Mouse (Mus musculus) cerebellum, adult 9-10 months (tissue): ENCODE results near the gene Vti1a.

ENCODE experiments used
- DNase-seq: peaks from one replicate; pipeline ENCODE4 v3.0.0; 2022

Vti1a gene

GRCm38 (mm10) chr19:55592876-55593691, 277.0 kb downstream of the Vti1a start:
- DNase-seq: no peak

DNA sequence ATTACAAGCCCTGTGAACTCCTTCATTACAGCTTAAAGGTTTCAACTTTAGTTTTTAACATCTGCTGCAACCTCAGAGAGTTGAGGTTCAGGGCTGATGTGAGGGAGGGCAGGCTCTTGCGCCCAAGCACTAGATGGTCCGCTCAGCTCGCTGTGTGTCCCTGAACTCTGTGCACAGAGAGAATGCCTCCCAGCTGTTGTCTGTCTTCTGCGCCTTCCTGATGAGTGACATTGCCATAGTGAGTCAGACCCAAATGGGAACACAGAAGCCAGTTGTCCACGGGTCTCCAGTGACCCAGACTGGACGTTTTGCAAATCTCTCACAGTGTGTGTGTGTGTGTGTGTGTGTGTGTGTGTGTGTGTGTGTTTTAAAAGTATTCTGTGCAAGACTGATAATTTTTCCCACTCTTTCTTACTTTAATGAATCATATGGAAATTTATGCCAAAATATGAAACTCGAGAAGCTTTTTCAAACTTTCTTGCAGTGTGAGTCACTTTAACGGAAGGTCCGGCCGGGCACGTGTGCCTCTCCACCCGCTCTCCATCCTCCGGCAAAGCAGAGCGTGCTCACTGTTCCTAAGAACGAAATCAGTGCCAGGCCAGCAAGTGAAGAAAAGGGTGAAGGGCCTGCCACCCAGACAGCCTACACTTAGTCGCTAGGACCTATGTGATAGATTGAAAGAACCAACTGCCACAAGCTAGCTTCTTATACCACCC, 277.8 kb downstream of the Vti1a start:
- no peak for DNase-seq

DNA sequence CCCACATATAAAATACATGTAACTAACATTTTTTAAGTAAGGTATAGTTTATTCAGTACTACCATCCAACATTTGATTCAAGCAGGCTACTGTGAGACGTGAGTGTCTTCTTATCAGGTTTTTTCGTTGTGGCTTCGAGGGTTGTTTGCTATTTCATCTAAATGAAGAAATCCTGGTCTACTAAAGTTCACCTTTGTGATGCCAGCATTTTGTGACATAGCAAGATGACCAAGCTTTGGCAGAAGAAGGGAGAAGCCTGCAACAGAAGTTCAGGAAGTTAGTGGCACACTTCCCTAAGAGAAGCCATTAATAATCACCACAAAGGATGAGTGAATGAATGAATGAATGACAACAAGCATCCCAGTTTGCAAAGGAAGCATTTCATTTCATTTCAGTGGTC, 278.4 kb downstream of the Vti1a start:
- no peak for DNase-seq

DNA sequence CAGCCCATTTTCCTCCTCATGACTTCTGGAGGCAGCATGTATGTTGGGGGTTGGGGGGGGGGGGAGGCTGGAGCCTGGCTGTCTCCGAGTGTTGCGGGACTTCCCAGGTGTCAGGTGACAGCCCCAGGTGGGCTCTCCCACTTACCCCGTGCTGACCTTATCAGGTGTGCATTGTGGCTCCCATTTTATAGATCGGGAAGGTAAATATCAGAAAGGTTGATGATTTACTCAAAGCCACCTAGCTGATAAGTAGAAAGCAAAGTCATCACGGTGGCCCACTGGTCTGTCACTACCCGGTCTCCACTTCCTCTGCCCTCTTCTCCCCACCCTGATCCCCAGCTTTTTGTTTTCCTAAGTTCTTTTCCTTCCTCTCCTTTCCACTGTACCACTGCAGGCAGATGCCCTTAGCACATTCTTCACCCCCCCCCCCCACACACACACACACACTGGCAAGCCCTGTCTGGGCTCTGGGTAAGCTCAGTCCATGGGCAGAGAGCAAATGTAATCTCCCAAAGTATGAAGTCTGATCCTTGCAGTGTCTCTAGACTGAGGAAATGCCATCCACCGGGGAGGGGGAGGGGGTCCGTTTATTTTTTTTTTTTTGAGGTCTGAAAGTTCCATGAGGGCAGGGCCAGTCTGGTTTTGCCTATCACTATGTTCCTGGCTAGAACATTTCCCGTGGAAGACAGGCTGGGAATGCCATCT, 280.0 kb downstream of the Vti1a start:
- DNase-seq: no peak

DNA sequence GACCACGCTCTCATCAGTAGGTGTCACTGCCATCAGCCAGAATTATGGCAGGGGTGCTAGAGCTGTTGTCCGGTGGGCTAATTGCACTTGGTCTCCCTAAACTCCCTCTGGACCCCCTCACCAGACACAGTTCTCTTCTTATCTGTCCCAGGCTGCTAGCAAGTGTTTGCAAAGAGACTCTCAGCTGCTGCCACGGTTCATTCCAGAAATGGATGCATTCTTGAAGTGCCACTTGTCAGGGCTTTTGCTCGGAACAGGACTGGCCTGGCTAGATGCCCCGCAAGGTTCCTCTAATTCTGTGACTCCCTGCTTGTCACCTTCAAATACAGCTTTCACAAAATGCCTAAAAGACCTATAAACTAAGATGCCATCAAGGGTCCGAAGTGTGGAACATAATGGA, 280.7 kb downstream of the Vti1a start:
- no peak for DNase-seq

- DNase-seq: no peak
Observed at GRCm38 (mm10) chr19:55597296-55597695, 281.2 kb downstream of the Vti1a start.

GRCm38 (mm10) chr19:55597951-55598350, 281.9 kb downstream of the Vti1a start:
- no peak for DNase-seq

DNA sequence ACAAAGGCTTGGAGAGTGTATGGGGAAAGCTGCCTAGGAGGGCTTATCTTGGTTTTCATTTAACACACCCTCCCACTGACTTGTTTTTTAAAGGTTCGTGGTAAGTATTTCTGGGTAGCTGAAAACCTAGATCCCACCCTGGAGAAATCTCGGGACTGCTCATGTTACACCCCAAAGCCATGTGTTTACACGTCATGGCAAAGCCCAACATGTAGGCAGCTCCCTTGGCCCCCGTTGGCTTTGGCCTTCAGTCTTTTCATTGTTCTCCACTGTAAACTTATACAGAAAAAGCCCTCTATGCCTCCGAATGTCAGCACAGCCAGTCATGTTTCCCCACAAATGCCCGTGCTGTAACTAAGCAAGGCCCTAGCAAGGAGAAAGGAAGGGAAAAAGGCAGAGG, 283.0 kb downstream of the Vti1a start:
- no peak for DNase-seq

- DNase-seq: no peak
Observed at GRCm38 (mm10) chr19:55607725-55608124, 291.6 kb downstream of the Vti1a start.

DNA sequence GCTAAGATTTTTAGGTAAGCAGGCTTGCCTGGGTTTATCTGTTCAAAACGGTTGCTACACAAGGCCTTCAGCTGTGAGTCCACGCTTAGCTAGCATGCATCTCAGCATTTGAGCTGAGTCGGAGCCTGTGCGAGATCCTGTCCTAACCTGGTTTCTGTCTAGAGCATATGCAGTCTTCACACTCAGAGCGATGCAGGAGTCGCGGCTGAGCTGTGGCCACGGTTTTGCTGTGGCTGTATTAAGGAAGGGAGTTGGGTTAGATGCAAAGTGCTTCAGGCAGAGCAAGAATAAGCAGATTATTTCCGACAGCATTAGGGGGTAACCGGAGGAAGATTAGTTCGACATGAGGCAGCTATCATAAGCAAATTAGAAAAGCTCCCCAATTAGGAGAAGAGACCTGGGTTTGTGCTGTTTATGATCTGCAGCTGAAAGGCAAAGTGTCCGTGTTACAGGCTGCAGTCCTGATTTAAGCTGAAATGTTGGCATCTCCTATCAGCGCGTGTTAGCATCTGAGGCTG, 292.8 kb downstream of the Vti1a start:
- no peak for DNase-seq

DNA sequence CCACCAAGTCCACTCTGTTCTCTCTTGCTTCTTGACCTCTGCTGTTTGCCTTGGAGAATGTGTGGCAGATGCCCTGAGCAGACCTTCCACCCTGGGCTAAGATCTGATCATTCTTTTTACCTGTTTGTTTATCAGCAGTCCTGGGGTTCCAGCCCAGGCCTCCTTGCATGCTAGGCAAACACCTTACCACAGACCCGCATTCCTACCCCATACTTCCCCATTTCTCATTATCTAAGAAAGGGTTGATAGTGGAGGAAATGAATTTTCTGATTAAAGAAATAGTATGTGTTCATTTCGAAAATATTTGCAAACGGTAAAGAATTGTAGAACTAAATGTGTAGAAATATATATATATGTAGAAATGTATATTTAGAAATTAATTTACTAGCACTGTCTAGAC, 293.7 kb downstream of the Vti1a start:
- DNase-seq: no peak

GRCm38 (mm10) chr19:55615743-55616142, 299.6 kb downstream of the Vti1a start:
- no peak for DNase-seq

- DNase-seq: no peak
Observed at GRCm38 (mm10) chr19:55616276-55616675, 300.2 kb downstream of the Vti1a start.

DNA sequence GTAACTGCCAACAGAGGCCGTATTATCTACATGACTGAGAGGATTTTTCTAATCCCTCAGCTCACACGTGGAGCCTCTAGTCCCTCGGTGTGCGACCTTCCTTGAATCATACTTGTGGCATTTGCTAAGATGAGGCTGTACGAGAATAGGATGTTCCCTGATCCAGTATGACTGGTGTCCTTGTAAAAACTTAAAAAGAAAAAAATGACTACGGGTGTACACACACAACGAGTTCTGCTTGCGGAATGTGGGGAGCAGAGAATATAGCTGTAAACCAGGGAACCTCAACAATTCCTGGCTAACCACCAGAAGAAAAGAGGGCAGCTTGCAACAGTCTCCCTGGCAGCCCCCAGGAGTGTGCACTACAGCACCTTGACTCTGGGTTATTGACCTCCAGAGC, 300.8 kb downstream of the Vti1a start:
- DNase-seq: no peak

DNA sequence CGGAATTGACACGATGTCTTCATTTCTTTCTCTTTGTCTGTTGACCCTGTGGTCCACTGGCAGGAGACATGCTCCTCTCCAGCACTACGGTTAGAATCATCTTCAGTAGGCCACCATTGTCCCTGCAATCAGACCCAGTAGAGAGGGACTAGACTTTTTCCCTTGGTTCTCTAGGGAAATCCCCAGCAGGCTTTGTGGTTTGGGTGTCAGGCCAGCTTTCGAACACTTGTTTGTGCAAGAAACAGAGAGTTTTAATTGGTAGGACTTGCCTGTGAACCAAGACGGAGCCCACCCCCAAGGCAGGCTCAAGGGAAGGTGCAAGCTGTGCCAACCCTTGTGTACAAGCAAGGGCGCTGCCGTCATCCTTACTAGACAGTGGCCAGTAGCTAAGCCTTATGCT, 302.5 kb downstream of the Vti1a start:
- no peak for DNase-seq

DNA sequence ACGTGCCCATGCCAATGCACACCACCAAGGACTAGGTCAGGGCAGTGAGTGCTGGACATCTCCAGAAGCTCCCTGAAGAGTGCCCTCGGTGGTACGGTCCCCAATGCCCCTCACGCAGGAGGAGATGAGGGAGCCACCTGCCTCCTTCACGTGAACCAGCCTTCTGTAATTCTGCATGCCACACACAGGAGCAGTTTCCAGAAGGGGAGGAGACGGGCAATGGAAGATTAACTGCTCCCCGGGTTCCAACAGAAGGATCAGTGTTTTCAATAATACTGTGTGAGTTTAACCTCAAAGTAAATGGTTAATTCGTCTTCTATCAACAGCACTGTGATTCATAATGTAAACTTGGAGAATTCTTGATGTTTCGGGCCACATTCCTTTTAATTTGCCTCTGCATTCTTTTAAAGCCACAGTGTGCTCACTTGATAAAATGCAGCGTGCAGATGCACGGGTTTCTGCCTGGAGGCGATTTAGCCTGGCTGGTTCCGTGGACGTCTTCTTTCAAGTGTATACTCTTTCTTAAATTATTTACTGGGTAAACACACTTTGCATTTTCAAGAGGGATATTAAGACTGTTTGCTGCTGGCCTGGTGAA, 304.4 kb downstream of the Vti1a start:
- no peak for DNase-seq

- DNase-seq: no peak
Observed at GRCm38 (mm10) chr19:55621011-55621625, 305.0 kb downstream of the Vti1a start.

DNA sequence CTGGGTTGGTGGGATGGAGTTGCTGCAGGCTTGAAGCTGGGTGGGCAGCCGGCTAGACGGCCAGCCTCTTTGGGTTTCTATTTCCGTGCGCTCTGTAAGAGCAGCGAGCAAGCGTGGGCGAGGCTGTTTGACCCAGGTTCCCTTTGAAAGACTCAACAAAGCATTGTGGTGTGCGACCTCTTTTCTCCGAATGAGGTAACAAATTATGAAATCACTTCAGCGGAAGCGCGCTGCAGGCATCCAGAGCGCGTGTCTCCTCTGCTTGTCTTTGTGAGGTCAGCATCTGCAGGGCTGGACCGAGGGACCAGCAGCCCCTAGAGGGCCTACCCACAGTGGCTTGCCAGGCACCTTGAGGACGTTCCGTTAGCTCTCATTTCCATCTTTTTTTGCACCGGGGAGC, 306.7 kb downstream of the Vti1a start:
- no peak for DNase-seq

DNA sequence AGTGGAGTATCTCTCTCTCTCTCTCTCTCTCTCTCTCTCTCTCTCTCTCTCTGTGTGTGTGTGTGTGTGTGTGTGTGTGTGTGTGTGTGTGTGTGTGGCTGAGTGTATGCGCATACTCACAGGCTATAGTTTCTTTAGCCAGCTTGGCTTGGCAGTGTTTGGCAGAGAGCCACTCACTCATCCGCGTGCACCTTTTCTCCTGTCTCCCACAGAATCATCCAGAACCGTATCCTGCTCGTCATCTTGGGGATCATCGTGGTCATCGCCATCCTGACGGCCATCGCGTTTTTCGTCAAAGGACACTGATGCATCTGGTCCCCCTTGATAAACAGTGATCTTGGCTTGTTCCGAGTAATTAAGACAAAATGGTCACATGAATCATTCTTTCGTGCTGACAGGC, 307.5 kb downstream of the Vti1a start:
- no peak for DNase-seq

DNA sequence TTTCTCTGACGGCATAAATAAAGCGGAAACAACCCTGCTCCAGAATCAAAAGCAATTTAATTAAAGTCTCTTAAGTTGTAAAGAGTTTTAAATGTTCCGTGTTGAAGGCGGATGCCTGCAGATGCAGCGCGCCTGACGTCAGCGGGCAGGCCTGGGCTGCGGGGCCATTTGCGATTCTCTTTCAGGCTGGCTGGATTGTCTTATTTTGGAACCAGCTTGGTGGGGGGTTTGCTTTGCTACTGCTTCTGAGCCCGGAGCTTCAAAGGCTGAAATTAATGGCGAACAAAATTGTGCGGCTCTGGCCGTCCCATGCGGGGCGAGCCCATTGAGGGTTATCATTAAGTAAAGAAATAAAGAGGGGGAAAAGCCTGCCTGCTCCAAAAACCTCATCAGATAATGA, 310.4 kb downstream of the Vti1a start:
- no peak for DNase-seq

GRCm38 (mm10) chr19:55626952-55627351, 310.9 kb downstream of the Vti1a start:
- DNase-seq: no peak

DNA sequence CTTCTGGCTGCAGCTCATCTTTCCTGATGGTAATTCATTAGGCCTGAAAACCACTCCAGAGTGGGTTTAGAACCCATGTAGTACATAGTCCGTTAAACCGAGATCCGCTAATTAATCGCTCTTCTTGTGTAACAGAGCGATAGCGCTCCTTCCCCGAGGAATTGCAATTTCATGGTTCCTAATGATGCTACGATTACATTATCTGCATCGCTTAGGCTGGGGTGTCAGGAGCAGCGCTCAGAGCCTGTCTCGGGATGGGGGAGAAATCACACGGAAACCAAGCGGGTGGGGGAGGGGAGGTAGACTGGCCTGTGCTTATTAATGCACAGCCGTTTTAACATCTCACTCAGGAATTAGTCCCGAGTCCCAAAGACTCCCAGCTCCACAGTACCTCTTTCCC, 319.4 kb downstream of the Vti1a start:
- DNase-seq: no peak

DNA sequence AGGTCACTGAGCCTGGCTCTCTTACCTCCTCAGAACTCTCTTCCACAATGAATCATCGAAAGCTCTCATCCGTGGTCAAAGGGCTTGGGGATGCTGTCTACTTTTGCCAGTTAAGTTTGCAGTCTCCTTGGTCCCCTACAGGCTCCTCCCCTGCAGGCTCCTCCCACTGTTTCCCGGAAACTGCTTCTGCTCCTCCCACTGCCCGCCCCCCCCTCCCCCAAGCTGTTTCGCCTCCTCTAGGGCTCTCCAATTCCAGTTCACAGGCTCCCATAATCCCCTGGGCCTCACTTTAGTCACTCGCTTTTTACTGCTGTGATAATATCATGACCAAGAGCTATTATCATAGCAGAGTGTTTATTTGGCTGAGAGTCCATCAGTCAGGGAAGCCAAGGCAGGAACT, 324.2 kb downstream of the Vti1a start:
- DNase-seq: no peak
